Mouse (Mus musculus) adrenal gland, adult 2 months (tissue): ENCODE data around the gene Clec2i. TPM values are rescaled to one million over a fixed set of nuclear protein-coding genes. Genes with fewer than 3 reads are reported as not detected.
"Not testable (repeated sequence)": the region's sequence is repeated elsewhere in the genome, so short reads cannot be mapped to it uniquely, and the experiment has no call there.

Experiments used
- DNase-seq: peaks from one replicate; pipeline ENCODE4 v3.0.0; 2021
- long read RNA-seq: library from polyadenylated mRNA; stranded (forward); transcript quantifications from one replicate; pipeline ENCODE4 v2.0.0, GENCODE M21; 2021
- polyA plus RNA-seq: library from polyadenylated mRNA; depleted of rRNA; stranded (reverse); fragments of >200 nt; gene quantifications from 2 replicates; pipeline ENCODE4 v1.2.3, GENCODE M21; 2012; rRNA removed
- total RNA-seq, 2 experiments: library from RNA; stranded (reverse); gene quantifications; 2 replicates each; pipeline ENCODE4 v1.2.3; 2021

Clec2i gene
- total RNA-seq (under 1 TPM in 1 of 2 experiments, not detected in 1; 0.21 TPM), polyA plus RNA-seq (not detected in 2 replicates)
- long read RNA-seq, result 0 reads

DNA sequence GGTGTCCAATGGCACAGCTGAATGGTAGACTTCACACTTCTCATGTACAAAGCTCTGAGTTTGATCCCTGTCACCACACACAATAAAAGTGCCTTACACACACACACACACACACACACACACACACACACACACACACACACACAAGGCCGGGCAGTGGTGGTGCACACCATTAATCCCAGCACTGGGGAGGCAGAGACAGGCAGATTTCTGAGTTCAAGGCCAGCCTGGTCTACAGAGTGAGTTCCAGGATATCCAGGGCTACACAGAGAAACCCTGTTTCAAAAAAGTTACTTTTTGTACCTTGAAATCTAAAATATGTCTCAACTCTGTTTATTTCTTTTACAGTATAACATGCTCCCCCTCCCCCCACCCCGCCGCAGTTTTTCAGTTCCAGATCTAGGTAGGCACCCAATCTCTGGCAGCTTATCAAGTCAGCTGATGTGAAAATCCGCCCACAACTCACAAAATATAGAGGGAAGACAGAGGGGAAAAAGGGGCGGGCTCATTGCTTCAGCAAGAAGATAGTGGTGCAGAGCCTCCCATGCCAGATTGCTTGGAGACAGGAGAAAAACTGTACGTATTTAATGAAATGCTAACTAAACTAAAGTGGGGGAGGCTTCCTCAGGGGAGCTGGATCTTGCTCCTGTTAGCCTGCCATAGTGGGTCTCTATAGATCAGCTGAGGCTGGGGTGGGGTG lies at the start of gene Clec2i:
Gene Clec2i (plus strand): TSS at position 498 of the 700 bp plus-strand sequence.
- DNase-seq, result not testable (repeated sequence)

DNA sequence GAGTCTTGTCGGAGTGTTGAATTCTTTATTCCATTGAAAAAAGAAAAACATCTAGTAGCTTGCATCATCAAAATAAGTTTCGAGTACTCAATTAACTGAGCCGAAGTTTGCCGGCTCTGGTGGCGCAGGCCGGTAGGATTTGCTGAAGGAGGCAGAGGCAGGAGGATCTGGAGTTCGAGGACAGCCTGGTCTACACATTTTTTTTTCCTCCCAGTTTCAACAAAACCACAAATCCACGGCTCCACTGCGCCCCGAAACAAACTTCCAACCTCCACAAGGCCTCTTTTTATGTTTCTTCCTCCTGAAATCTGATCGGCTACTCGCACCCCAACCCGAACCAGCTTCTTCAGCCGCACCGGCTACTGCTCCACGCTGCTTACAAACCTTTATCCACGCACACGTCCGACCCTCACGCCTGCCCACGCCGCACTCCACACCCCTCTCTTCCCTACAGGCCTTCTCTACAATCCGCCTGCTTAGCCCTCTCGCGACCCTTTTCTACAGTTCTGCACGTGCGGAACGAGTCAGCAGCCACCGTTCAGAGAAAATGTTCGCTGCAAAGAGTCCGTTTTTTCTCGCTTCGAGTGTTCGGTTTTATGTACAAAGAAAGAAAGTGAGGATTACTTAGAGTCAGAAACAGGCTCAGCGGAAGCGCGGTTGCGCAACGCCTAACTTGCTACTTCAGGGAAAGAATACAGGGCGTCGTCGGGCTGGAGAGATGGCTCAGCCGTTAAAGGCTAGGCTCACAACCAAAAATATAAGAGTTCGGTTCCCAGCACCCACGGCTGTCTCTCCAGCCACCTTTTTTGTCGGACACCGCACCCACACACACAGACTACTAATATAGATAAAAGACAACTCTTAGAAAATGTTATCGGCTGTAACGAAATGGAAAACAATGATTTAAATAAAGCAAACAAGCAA lies 48.8 kb upstream of the Clec2i start:
- peak; percentile 91 for DNase-seq

DNA sequence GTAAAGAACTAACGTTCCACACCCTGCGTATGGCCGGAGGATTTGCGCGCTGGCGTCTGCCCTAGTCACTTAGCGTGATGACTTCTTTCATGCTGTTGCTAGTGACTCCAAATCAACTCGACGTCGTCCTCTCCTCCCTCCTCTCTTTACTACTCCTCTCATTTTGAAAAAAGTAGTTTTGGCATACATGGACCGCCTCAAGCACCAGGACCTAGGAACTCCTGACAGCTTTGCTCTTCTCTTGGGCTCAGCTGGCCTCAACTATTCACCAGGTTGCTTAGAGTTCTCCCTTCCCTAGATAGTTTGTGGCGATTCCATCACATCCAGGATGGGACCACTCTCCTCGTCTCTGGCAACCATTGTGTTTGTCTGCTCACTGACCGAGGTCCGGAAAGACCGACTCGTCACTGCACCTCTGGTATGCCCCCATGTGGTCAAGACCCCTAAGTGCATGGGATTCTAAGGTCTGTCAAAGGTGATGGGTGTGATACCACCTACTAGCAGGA lies 48.1 kb upstream of the Clec2i start:
- DNase-seq, result peak; percentile 85

DNA sequence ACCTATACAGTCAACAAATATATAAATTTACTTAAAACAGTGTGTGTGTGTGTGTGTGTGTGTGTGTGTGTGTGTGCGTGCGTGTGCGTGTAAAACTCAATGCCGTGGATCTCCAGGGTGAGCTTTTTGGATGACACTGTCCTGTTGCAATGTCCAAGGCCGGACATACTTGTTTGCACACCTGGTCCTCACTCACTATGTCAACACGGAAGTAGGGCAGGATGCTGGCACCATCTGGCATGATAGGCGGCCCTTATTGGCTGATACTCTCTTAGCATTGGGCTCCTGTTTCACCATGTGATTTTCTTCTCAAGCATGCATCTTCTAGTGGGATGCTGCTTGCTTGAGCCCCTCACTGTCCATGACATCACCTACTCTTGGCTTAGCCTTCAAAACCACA lies 47.5 kb upstream of the Clec2i start:
- DNase-seq, result no peak

DNA sequence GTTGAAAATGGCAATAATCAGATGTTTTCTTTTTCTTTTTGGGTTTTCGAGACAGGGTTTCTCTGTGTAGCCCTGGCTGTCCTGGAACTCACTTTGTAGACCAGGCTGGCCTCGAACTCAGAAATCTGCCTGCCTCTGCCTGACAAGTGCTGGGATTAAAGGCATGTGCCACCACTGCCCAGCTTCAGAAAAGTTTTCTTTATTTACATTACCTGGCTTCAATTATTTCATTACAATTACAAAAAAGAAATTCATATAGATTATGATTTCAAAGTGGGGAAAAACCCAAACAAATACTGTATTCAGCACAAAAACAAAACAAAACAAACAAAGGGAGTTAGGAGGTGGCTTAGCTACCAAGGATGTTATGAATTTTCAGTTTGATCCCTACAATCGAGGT lies 46.7 kb upstream of the Clec2i start:
- not testable (repeated sequence) for DNase-seq

DNA sequence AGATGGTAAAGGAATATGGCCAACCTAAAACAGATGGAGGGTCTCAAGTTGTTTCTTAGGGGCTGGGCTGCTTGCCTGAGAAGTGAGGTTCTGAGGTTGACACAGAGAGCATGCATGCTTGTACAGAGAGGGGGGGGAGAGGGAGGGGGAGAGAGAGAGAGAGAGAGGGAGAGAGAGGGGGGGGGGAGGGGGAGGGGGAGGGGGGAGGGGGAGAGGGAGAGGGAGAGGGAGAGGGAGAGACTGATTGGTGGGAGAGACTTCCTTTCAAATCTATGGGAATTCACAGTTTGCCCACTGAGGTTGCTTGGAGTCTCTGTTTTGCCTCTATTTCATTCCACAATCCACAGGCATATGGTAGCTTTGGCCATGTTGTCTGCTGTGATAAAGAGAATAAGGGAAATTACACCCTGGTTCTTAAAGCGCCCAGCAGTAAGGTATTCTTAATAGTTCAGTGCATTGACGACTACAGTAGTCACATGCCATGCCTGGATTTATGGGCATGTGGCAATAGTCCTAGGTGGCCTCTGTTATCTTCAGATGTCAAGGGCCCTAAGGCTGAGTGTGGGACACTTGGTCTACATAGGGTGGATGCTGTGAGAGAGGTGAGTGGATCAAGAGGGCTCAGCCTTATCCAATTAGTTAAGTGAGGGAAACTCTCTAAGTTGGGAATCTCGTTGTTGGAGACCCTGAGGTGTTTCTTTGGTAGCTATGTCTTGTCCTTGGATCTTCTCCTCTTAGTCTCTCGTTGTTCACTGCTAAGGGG lies 45.9 kb upstream of the Clec2i start:
- DNase-seq, result peak; percentile 26

DNA sequence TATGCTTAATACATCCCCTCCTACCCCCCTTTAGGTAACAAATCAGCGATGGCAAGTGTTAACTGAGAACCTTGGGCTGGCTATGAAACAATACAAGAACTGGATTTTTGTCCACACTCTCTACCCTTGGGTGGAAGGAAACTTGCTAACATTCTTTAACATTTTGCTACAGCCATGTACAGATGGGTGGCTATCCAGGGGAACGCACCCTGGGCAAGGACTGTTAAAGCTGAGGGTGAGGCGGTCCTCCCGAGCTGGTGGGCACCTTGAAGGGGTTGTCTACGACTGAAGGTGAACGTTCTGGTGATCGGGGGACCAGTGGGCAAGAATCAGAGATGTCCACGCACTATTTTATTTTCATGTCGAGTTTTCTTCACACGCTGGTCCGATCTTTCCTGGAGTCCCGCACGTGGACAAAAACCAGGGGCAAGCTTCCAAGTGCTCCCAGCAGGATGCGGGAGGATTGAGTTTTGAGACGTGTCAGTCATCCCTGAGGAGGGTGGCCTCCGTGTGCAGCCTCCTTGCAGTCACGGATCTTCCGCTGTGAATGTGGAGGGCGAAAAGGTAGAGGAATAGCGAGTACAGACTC lies 44.9 kb upstream of the Clec2i start:
- DNase-seq, result no peak

DNA sequence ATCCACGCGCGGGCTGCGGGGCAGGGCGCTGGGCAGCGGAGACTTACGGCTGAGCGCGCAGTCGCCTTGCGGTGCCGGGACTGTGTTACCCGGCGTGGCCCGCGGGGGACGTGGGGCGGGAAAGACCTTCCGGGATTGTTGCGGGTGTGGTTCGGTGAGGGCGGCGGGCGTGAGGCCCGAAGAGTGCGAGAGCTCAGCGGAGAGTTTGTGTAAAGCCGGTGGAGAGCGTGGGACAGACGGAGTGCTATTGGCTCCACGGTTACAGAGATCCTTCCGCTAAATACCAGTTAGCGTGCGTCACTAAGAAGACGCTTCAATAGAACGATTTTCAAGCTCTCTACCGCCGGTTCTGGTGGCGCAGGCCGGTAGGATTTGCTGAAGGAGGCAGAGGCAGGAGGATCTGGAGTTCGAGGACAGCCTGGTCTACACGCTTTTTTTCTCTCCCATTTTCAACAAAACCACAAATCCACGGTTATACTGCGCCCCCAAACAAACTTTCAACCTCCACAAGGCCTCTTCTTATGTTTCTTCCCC lies 44.4 kb upstream of the Clec2i start:
- peak; percentile 95 for DNase-seq

DNA sequence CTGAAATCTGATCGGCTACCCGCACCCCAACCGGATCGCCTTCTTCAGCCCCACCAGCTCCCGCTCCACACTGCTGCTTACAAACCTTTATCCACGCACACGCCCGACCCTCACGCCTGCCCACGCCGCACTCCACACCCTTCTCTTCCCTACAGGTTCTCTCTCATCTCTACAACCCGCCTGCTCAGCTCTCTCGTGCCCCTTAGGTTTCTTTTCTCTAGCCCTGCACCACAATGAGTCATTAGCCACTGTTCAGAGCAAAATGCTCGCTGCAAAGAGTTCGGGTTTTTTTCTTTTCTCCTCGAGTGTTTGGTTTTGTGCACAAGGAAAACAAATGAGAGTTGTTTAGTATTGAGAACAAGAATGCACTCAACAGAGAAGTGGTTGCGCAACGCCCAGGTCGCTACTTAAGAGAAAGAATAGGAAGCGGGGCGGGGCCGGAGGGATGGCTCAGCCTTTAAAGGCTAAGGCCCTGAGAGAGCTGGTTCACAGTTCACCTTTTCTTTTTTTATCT lies 43.9 kb upstream of the Clec2i start:
- DNase-seq, result peak; percentile 81

DNA sequence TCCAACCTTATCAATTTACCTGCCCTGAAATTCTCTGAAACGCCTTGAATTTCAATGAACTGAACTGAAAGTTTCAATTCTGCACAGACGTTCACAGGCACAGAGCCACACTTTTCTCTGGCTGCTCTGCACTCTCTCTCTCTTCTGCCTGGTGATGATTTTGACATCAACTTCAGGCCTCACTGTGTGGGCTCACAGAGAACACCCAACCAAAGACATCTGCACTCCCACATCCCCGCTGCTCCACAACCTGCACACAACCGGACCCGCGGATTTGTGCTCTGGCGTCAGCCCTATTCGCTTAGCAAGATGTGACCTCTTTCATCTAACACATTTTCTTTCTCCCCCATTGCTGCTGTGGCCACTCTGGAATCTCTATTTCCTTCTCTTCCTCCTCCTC lies 43.3 kb upstream of the Clec2i start:
- DNase-seq, result no peak

DNA sequence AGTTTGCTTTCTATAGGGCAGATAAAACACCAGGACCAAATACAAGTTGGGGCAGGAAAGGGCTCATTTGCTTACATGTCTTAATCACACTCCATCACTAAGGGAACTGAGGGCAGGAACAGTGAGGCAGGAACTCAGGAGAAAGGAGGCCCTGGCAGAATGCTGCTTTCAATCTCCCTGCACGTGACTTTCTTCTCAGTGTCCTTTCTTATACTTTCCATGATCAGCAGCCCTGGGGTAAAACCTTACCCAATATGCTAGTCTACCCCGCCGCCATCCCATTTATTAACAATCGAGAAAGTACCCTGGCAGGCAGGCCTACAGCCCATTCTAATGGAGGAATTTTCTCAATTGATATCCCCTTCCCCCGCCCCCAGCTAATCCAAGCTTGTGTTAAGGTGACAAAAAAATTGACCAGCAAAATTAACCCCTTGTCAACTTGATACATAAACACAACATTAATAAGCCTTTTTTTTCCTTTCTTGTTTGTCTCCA lies 42.8 kb upstream of the Clec2i start:
- no peak for DNase-seq

DNA sequence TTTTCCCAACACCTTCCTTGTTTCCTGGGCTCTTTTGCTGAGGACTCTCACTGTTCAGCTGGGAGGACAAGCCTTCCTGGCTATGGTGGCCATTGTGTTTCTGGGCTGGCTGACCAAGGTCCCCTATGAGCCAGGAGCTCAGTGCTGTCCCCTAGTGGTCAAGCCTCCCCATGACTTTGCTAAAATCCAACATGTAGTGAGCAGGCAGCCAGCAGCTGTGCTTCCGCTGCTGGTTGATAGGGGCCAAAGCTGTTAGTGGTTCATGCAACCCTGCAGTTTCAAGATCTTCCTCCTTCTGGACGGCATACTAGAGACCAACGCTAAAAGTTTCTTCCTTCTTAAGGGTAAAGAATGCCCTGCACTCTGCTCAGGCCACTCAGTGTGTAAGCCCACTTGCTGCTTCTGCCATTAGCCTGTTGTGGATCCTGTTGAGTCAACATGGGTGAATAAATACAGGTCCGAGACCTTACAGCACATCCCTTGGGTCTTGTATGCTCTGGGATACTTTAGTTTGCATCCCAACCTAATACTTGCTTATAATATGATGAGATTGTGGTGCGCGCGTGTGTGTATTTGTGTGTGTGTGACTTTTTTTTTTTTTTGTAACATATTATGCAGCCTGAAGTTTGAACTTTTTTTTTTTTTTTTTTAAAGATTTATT lies 41.9 kb upstream of the Clec2i start:
- peak; percentile 87 for DNase-seq

DNA sequence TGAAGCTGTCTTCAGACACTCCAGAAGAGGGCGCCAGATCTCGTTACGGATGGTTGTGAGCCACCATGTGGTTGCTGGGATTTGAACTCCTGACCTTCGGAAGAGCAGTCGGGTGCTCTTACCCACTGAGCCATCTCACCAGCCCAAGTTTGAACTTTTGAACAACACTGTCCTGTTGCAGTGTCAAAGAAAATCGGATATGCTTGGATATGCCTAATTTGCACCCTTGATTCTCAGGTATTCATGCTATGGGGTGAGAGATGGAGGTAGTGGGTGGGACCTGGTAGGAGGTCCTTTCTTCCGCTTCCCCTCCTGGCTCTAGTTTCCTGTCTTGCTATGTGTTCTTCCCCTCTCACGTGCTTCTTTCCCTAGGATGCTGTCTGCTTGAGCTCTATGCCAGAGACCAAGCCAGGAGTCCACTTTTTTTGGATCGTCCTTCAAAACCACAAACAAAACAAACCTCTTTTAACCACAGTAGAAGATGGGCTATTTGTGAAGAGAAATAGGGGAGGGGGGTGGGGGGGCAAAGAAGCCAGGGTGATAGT lies 41.3 kb upstream of the Clec2i start:
- no peak for DNase-seq

DNA sequence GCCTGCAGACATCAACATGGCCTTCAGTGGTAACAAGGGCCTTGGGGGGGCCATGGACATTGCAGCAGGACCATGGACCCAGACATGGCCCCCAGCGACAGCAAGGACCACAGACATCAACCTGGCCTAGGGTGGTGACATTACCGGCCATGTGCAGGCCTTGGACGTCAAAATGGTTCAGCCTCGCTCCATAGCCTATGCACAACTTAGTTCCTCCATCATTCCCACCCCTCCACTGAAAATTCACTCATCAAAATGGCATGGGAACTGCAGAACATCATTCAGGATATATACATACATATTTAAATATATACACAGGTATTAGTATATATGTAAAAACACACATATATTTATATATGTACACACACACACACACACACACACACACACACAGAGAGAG lies 40.0 kb upstream of the Clec2i start:
- DNase-seq, result no peak

DNA sequence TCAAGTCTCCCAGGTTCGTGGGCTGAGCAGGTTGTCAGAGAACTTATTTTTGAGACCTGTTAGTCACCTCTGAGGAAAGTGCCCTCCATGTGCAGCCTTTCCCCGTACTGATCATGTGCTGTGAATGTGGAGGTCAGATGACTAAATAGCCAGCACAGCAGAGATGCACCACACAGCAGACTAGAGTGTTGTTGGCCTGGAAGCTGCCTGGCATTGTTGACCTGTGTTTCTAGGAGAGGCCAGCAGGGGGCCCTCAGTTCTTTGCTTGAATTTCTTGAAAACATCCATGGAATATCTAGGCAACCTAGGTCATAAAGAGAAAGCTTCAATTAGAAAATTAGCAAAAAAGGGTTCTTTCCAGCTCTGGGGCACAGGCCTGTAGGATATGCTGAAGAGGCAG lies 37.5 kb upstream of the Clec2i start:
- peak; percentile 68 for DNase-seq

DNA sequence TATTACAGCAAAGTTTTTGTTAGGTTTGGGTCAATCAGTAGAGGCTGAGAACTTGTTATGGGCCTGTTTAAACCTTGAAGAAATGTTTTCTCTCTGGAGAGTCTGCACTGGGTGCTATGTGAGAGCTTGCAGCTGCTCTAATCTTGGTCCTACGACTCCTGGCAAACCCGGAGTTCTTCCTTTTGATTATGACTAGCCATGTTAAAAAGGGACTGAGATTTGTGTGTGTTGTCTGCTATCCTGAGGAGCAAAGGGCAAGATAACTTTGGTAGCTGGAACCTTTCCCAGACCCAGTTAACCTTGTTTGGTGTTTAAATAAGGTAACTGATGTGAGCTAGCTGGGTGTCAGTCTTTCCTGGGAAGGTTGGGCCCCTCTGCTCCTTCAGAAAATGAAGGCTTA lies 36.7 kb upstream of the Clec2i start:
- no peak for DNase-seq

DNA sequence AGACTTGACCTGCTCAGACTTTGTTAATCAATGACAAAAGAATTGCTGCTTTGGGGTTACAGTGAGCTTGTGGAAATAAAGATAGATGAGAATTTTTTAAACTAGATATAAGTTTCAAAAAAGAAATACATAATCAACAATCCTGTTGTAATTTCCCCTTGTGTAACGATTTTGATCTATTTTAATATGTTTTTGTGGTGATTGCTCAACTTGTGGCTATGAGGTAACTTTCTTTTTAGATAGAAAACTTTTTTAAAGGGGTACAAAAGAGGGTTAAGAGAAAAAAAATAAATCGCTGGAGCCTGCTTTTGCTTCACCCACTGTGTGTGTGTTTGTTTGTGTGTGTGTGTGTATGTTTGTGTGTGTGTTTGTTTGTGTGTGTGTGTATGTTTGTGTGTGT lies 36.2 kb upstream of the Clec2i start:
- no peak for DNase-seq

DNA sequence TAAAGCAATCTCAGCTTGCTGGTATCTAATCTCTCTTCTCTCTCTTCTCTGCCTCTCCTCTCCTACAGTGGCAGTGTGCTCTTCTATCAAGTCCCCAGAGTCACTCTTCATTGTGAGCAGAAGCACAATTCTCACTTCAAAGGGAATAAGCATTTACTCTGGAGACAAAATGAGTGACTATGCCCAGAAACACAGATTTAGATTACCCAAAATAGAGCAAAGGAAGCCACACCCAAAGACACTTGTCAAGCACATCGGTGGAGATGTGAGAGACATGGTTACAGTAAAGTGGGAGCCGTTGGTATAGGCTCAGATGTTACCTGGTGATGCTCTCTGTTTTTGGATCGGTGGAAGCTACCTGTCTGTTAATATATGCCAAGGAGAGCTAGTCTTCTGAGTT lies 34.6 kb upstream of the Clec2i start:
- no peak for DNase-seq

DNA sequence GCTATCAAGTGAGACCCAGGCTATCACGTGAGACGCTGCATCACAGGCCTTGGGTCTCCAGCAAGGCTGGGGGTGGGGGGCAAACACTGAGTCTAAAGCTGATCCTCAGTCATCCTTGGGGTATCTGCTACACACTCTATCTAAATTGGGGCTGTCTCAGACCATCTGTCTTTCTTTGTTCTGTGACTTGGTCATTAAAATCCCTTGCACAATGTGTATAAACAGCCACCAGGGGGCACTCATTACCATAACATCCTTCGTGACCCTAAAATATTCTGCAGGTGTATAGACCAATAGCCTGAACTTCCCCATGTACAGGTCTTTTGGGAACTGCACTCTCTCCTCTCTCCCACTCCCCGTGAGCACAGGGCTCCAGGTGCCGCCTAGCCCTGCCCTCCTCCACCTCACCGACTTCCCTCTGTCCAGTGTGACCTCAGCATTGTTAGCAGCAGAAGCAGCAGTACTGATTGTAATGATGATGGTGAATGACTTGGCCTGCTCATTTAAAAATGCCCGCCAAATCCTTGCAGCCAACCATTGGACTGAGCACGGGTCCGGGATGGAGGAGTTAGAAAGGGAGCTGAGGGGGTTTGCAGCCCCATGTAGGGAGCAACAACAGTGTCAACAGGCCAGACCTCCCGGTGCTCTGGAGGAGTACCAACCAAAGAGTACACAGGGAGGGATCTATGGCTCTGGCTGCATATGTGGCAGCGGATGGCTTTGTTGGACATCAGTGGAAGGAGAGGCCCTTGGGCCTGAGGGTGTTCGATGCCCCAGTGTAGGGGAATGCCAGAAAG lies 33.2 kb upstream of the Clec2i start:
- peak; percentile 62 for DNase-seq
